7 mouse cellular contexts compared by ENCODE assay signal in genomic region chr8:84985684-84986378, GRCm38 (mm10). TPM values are rescaled to one million over a fixed set of nuclear protein-coding genes. Genes with fewer than 3 reads are reported as not detected.
A peak's percentile ranks its signal among the peaks of the same experiment; 100 is the strongest.
DNase-seq lines count a peak whose midpoint lies in the region; ATAC-seq lines count a peak whose summit lies in the region.

No protein-coding gene starts in this region.

- ATAC-seq in granulocyte monocyte progenitor cell, adult 5-6 weeks (replicated peaks; ENCODE audit: poor library complexity, severe bottlenecking) = peak; percentile 56
- no peak for ATAC-seq in midbrain, embryonic 12.5 days (ENCODE audit: low FRiP score, low read depth)

- no peaks in the 10 kb centered on the region for H3K36me3 ChIP-seq in limb, embryonic 10.5 days
- no peaks in the 10 kb centered on the region for H3K36me3 ChIP-seq in midbrain, embryonic 12.5 days

- peak; percentile 88 for DNase-seq in adrenal gland, adult 8-10 months
- peak; percentile 88 for DNase-seq in embryo, embryonic 11 days
- DNase-seq in kidney, adult 11 months = peak; percentile 93
- peak; percentile 91 for DNase-seq in limb, embryonic 10.5 days (ENCODE audit: low spot score)
- peak; percentile 85 to 92 for DNase-seq in spleen, postnatal 10 days (ENCODE audit: low spot score in 2 of 2)

- WGBS in limb, embryonic 10.5 days = 0% methylated on average over 53 of the region's 53 CpGs
- WGBS in midbrain, embryonic 12.5 days = 0% methylated on average over 52 of the region's 53 CpGs

- no peaks in the 10 kb centered on the region for H3K9me3 ChIP-seq in limb, embryonic 10.5 days (replicated peaks)
- no peaks in the 10 kb centered on the region for H3K9me3 ChIP-seq in midbrain, embryonic 12.5 days

- peaks cover 65% of the 10 kb centered on the region for H3K4me1 ChIP-seq in limb, embryonic 10.5 days
- H3K4me1 ChIP-seq in midbrain, embryonic 12.5 days = peaks cover 37% of the 10 kb centered on the region

- peak overlapping the region; percentile 51 for H3K9ac ChIP-seq in midbrain, embryonic 12.5 days (replicated peaks)

- peak overlapping the region; percentile 93 for H3K4me2 ChIP-seq in midbrain, embryonic 12.5 days (replicated peaks)

- H3K27ac ChIP-seq in limb, embryonic 10.5 days = peak overlapping the region; percentile 89
- no peak overlapping the region; the same call in 1 of the 2 replicates for H3K27ac ChIP-seq in midbrain, embryonic 12.5 days (replicated peaks)

- peak overlapping the region; percentile 66 for H3K4me3 ChIP-seq in limb, embryonic 10.5 days
- H3K4me3 ChIP-seq in midbrain, embryonic 12.5 days = peak overlapping the region; percentile 51

- H3K27me3 ChIP-seq in limb, embryonic 10.5 days (ENCODE audit: low read depth, poor library complexity, severe bottlenecking) = peaks cover 23% of the 10 kb centered on the region; the same call in 1 of the 2 replicates
- H3K27me3 ChIP-seq in midbrain, embryonic 12.5 days = peaks cover 83% of the 10 kb centered on the region

RNA-seq across cellular contexts. Expression of gene Hook2, which starts 4.6 kb away (rescaled TPM):
- total RNA-seq in adrenal gland, adult 8-10 months (2022) = 10 to 100 TPM in 2 of 4 experiments, 1 to 10 TPM in 2; 6.2 to 12.7 (median 10.5) TPM
- total RNA-seq in granulocyte monocyte progenitor cell, adult 5-6 weeks (2014; fragmentation: Nextera tagmentation) = 5.2 and 6.1 TPM in 2 replicates
- total RNA-seq in granulocyte monocyte progenitor cell, adult 5-6 weeks (2017) = 5.7 and 8.2 TPM in 2 replicates
- 16.0 and 19.1 TPM in 2 replicates for polyA plus RNA-seq in limb, embryonic 10.5 days (2016; fragmentation: Nextera tagmentation; extraction: Ambion mirVana)
- 17.7 and 18.7 TPM in 2 replicates for polyA plus RNA-seq in midbrain, embryonic 12.5 days (2016; fragmentation: Nextera tagmentation; extraction: Ambion mirVana)

RNA-seq across cellular contexts. Expression of gene Junb, which starts 7.3 kb away (rescaled TPM):
- 100 to 1,000 TPM in 1 of 4 experiments, 10 to 100 TPM in 3; 39.9 to 211 (median 52.4) TPM for total RNA-seq in adrenal gland, adult 8-10 months (2022)
- 3.3 and 14.2 TPM in 2 replicates for total RNA-seq in granulocyte monocyte progenitor cell, adult 5-6 weeks (2014; fragmentation: Nextera tagmentation)
- 39.6 and 46.0 TPM in 2 replicates for total RNA-seq in granulocyte monocyte progenitor cell, adult 5-6 weeks (2017)
- 9.9 and 14.4 TPM in 2 replicates for polyA plus RNA-seq in limb, embryonic 10.5 days (2016; fragmentation: Nextera tagmentation; extraction: Ambion mirVana)
- 6.0 and 6.5 TPM in 2 replicates for polyA plus RNA-seq in midbrain, embryonic 12.5 days (2016; fragmentation: Nextera tagmentation; extraction: Ambion mirVana)

RNA-seq across cellular contexts. Expression of gene Rnaseh2a, which starts 16.3 kb away (rescaled TPM):
- 100 to 1,000 TPM in 3 of 4 experiments, 10 to 100 TPM in 1; 89.0 to 142 (median 110) TPM for total RNA-seq in adrenal gland, adult 8-10 months (2022)
- total RNA-seq in granulocyte monocyte progenitor cell, adult 5-6 weeks (2014; fragmentation: Nextera tagmentation) = 116 and 172 TPM in 2 replicates
- 91.3 and 148 TPM in 2 replicates for total RNA-seq in granulocyte monocyte progenitor cell, adult 5-6 weeks (2017)
- polyA plus RNA-seq in limb, embryonic 10.5 days (2016; fragmentation: Nextera tagmentation; extraction: Ambion mirVana) = 156 and 168 TPM in 2 replicates
- 91.9 and 98.7 TPM in 2 replicates for polyA plus RNA-seq in midbrain, embryonic 12.5 days (2016; fragmentation: Nextera tagmentation; extraction: Ambion mirVana)

RNA-seq across cellular contexts. Expression of gene Prdx2, which starts 16.4 kb away (rescaled TPM):
- 100 to 1,000 TPM; 651 to 758 (median 708) TPM for total RNA-seq in adrenal gland, adult 8-10 months (2022)
- total RNA-seq in granulocyte monocyte progenitor cell, adult 5-6 weeks (2014; fragmentation: Nextera tagmentation) = 210 and 303 TPM in 2 replicates
- 360 and 421 TPM in 2 replicates for total RNA-seq in granulocyte monocyte progenitor cell, adult 5-6 weeks (2017)
- 1,175 and 1,260 TPM in 2 replicates for polyA plus RNA-seq in limb, embryonic 10.5 days (2016; fragmentation: Nextera tagmentation; extraction: Ambion mirVana)
- 1,292 and 1,309 TPM in 2 replicates for polyA plus RNA-seq in midbrain, embryonic 12.5 days (2016; fragmentation: Nextera tagmentation; extraction: Ambion mirVana)

RNA-seq across cellular contexts. Expression of gene Gm49661, which starts 16.6 kb away (rescaled TPM):
- total RNA-seq in adrenal gland, adult 8-10 months (2022) = 1 to 10 TPM in 2 of 4 experiments, not detected in 2; 1.7 to 2.3 TPM
- not detected in 2 replicates for total RNA-seq in granulocyte monocyte progenitor cell, adult 5-6 weeks (2014; fragmentation: Nextera tagmentation)
- total RNA-seq in granulocyte monocyte progenitor cell, adult 5-6 weeks (2017) = not detected in 2 replicates
- polyA plus RNA-seq in limb, embryonic 10.5 days (2016; fragmentation: Nextera tagmentation; extraction: Ambion mirVana) = not detected in 2 replicates
- not detected in 2 replicates for polyA plus RNA-seq in midbrain, embryonic 12.5 days (2016; fragmentation: Nextera tagmentation; extraction: Ambion mirVana)
